Mouse (Mus musculus) right cerebral cortex, postnatal 4 days (tissue): Measurements from ENCODE around the gene Ror1.

ENCODE experiments used
- DNase-seq: peaks from one replicate; pipeline ENCODE4 v3.0.0-alpha.2; 2022

Gene Ror1

GRCm38 (mm10) chr4:100219026-100219425, 123.4 kb downstream of the Ror1 start:
- no peak for DNase-seq

- DNase-seq: no peak
Observed at GRCm38 (mm10) chr4:100219599-100219998, 124.0 kb downstream of the Ror1 start.

DNA sequence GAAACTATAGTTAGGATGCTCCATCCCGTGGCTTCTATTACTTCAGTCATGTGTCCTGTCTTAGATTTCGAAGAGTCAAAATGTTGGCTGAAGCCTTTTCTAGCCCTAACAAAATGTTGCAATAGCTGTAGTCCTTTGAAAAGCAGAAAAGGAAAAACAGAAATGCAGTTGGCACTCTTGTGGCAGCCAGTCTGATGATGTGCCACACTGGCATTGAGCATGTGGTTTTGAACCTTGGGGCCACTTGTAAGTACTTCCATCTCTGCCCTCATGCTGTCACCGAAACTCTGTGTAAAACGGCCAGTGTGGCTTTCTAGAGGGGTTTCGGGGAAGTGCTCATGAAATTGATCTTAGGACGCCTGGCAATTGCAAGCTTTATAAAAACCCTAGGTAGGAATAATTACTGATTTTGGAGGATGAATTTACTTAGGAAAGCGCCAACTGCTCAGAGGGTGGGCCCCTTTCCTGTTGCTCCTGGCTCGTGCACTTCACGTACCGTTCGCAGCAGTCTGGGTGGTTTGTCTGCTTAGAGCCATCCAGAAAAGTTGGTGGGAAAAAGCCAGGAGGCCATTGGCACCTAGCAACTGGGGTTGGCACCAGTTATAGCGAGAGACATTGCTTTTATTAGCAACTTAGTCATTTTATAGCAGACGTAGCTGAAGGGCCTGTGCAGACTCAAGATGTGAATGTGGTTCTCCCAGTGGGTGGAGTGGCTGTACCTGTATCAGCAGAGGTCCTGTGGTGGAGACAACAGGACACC, 126.6 kb downstream of the Ror1 start:
- DNase-seq: no peak

- DNase-seq: no peak
Observed at GRCm38 (mm10) chr4:100223532-100223931, 127.9 kb downstream of the Ror1 start.

- no peak for DNase-seq
Observed at GRCm38 (mm10) chr4:100223965-100224364, 128.4 kb downstream of the Ror1 start.

- DNase-seq: no peak
Observed at GRCm38 (mm10) chr4:100226619-100227018, 131.0 kb downstream of the Ror1 start.

DNA sequence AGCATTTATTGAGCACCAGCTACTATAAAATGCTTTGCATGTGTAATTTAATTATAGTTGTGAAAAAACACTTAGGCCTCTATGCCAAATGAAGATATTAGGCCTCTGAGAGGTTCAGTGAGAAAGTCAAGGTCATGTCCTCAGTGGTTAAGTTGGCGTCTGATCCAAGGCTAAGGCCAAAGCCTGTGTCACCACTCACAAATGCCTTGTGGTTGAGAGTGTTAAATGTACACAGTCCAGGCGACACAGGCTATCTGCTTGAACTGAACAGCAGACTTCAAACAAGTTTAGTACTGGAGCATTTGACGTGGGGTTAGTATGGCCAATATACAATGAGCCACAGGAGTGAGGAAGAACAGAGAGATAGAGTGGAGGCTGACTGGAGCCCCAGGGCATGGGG, 132.5 kb downstream of the Ror1 start:
- no peak for DNase-seq

- no peak for DNase-seq
Observed at GRCm38 (mm10) chr4:100230245-100230644, 134.7 kb downstream of the Ror1 start.

DNA sequence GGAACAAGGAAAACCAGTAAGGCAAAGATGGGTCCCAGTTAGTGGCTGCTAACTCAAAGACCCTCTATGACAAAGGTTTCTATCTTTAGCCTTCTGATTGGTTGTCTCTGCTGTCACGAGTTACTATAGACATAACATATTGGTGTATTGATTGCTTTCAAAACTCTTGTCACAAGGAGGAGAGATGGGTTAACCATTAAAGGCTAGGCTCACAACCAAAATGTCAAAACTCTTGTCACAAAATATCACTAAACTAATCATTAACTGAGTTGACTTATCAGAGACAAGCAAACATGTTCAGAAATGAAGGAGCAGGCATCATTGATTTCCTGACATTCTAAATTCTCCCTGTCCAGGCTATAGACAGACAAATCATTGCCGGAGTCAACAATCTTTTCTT, 135.4 kb downstream of the Ror1 start:
- DNase-seq: no peak

GRCm38 (mm10) chr4:100231906-100232305, 136.3 kb downstream of the Ror1 start:
- DNase-seq: no peak

GRCm38 (mm10) chr4:100232541-100232940, 136.9 kb downstream of the Ror1 start:
- no peak for DNase-seq

DNA sequence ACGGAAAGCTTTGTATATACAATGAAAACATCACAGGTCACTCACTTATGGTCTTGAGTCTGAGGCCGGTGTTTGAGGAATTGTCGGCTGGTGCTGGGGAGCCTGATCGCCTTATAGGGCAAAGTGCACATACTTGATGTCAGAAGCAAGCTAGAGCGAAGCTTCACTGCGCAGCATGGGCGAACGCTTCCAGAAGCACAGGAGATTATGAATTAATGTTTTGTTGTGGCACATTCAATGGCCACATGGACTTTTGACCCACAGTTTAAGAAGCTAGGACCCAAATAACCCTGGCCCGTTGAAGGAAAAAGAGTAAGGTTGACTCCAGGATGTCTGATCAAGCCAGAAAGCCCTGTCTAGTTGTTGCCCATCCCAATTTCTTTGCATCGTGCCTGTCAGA, 138.2 kb downstream of the Ror1 start:
- no peak for DNase-seq

DNA sequence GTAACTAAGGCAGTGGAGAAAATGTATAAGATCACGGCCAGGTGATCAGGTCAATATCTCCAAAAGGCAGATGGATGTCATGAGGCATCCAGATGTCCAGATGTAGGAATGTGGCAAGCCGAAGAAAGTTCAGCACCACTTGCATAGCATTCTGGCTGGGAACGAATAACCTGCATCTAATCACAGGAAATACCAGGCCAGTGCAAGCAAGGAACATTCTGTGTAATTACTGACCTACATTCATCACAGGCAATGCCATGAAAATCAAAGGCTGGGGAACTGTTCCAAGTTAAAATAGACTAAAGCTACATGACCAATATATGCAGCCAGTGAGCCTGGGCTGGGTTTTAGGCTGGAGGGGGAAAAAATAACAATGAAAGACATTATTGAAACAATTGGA, 140.7 kb downstream of the Ror1 start:
- DNase-seq: no peak

GRCm38 (mm10) chr4:100242061-100242756, 146.6 kb downstream of the Ror1 start:
- no peak for DNase-seq

DNA sequence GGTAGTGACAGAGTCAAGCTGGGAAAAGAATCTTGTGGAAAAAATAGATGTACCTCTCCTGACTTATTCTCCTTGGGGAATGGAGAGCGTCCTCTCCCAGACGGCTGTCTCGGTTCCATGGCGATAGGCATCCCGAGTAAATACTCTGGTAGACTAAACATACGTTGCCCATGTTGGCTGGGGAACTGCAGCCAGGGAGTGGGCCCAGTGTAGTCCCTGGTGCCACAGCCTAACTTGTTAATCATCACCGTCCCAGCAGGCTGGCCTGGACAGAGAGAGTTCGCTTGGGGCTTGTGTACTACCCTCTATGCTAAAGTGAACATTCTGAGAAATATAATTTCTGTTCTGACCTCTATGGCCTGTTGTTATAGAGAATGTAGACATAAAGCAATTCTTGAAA, 148.7 kb downstream of the Ror1 start:
- no peak for DNase-seq

DNA sequence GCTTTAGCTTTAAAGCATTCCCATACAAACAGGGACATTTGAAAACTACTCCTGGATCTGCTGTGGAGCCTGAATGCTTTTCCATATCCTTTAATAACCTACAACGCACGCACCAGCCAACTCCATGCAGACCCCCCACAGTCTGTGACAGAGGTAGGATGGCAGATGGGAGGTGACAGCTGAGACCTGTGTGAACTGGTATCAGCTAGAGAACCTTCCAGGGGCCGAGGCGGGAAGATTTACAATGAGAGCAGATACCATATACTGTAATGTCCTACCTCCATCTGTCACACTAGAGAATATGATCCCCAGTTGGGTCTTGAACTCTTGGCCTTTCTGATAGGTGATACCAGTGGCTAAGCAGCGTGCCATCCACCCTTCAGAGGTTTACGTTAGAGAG, 149.1 kb downstream of the Ror1 start:
- no peak for DNase-seq

DNA sequence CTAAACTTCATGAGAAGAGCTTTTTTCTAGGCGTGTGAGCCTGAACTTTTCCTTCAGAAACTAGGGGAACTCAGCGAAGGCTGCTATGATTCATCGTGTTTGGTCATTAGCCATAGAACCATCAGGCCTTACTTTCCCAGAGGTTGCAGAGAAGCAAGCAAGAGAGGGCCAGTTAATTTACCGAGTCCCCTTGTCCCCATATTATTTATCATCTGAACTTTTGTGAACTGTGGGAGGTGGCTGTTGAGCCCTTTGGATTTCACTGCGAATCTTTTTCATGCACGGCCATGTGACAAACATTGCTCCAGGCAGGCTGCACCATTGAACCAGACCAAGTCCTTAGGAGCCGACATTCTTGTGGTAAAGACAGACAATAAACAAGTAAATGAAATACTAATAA, 152.2 kb downstream of the Ror1 start:
- no peak for DNase-seq

DNA sequence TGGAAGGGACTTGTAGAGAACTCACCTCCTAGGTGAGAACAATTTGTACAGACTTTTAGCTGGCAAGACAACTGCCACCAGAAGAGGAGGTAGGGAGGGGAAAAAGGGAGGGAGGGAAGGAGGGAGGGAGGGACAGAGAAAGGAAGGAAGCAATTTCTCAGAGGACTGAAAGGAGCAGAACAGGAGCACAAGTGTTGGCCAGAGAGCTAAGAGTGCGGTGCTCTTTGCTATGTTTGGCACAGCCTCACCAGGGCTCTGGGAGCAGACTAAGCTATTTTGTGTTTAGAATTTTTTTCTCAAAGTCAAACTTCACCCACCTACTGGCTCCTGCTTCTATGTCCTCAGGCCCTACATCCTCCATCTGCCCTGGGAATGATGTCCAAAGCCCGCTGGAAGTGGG, 152.7 kb downstream of the Ror1 start:
- DNase-seq: no peak

GRCm38 (mm10) chr4:100251270-100251669, 155.7 kb downstream of the Ror1 start:
- DNase-seq: no peak

DNA sequence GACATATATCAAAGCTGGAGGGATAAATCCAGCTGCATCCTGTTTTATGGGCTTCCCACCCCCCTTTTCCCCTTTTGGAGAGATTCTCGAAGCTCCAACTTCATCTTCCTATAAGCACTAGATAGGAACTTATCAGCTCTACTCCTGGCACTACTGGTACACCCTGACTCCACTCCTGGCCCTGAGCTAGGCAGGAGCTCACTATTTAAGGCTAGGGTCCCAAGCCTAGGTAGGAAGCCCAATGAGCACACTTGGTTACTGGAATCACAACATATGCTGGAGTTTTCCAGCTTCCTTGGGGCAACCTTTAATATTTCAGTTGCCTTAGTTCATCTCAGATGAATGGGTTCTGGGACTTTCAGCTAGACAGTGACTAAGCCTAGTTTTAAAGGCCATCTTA, 156.5 kb downstream of the Ror1 start:
- DNase-seq: no peak

GRCm38 (mm10) chr4:100252646-100253045, 157.1 kb downstream of the Ror1 start:
- no peak for DNase-seq

DNA sequence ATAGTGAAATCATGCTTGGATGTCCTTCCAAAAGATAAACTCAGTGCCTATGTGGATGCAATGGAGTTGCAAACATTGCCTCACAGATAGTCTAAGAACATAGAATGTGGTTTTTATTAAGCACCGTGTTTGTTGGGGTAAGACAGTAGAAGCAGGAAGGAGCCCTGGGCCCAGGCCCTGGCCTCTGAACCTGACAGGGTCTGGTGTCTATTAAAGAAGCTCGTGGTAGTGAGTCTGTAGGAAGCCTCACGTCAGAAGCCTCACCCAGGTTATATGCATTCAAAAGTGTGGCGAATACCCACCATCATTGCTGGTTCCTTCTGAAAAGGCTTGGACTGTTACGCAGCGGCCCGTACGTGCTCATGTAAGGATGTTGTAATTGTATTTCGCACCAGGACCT, 157.8 kb downstream of the Ror1 start:
- no peak for DNase-seq

DNA sequence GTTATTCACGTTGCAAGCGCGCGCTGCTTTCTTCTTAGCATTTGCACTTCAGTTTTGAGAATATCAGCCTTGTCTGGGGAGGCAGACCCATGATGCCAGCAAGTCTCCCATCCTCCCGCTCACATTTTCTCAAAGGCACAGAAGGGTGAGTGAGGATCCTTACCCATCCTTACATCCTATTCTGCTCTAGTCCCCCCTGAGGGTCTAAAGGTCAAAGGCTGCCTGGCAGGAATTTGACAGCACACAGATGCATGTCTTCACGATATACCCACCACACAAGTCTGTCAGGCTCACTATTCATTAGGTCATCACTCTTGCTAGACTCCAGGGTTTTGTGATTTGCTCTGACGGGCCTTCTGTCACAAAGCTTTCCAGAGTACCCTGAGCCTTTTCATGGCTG, 158.2 kb downstream of the Ror1 start:
- no peak for DNase-seq

GRCm38 (mm10) chr4:100258462-100258861, 162.9 kb downstream of the Ror1 start:
- DNase-seq: no peak

GRCm38 (mm10) chr4:100263917-100264316, 168.3 kb downstream of the Ror1 start:
- no peak for DNase-seq
